Mouse (Mus musculus): ENCODE results near the gene Tomm40. TPM values are rescaled to one million over a fixed set of nuclear protein-coding genes. Genes with fewer than 3 reads are reported as not detected.

The Tomm40 gene
- polyA plus RNA-seq, 1 experiment: 112 TPM

- Histone ChIP-seq H3K4me2 (ENCODE audit: low read depth) (no peak overlapping the region), H3K36me3 (ENCODE audit: control insufficient read depth, insufficient read depth) (no peaks in the 10 kb centered on the region), H3ac (ENCODE audit: control insufficient read depth, insufficient read length) (no peak overlapping the region), H3K27me3 (ENCODE audit: control insufficient read depth, insufficient read depth, insufficient read length) (no peaks in the 10 kb centered on the region), H3K79me2 (ENCODE audit: control insufficient read depth, insufficient read depth) (no peaks in the 10 kb centered on the region), H3K4me3 (no peak overlapping the region)
- TF ChIP-seq E2F4 (IDR thresholded peaks at IDR 0.05; ENCODE audit: insufficient read depth): no peak
These were observed 44.8 kb upstream of the Tomm40 start for GRCm38 (mm10) chr7:19760021-19760420.

GRCm38 (mm10) chr7:19758623-19759022 lies 43.4 kb upstream of the Tomm40 start:
- Histone ChIP-seq H3K36me3 (ENCODE audit: control insufficient read depth, insufficient read depth) (no peaks in the 10 kb centered on the region), H3ac (ENCODE audit: control insufficient read depth, insufficient read length) (no peak overlapping the region), H3K4me3 (no peak overlapping the region), H3K27me3 (ENCODE audit: control insufficient read depth, insufficient read depth, insufficient read length) (no peaks in the 10 kb centered on the region), H3K4me2 (ENCODE audit: low read depth) (no peak overlapping the region), H3K79me2 (ENCODE audit: control insufficient read depth, insufficient read depth) (no peaks in the 10 kb centered on the region)
- TF ChIP-seq POLR2AphosphoS2 (IDR thresholded peaks at IDR 0.05; ENCODE audit: insufficient read length, low read depth) (no peak), MAX (IDR thresholded peaks at IDR 0.05; ENCODE audit: low read depth) (no peak), TCF12 (IDR thresholded peaks at IDR 0.05; ENCODE audit: insufficient read depth, poor library complexity, severe bottlenecking) (no peak), TCF3 (IDR thresholded peaks at IDR 0.05; ENCODE audit: insufficient read length, low read depth) (no peak), POLR2A (IDR thresholded peaks at IDR 0.05; ENCODE audit: insufficient read length, low read depth) (no peak), REST (IDR thresholded peaks at IDR 0.05; ENCODE audit: insufficient read depth, insufficient read length) (no peak), MYOD1 (IDR thresholded peaks at IDR 0.05; ENCODE audit: control insufficient read depth in 1 of 3, insufficient read length in 2 of 3, low read depth in 2 of 3) (no peak), USF1 (IDR thresholded peaks at IDR 0.05; ENCODE audit: low read depth) (no peak), E2F4 (IDR thresholded peaks at IDR 0.05; ENCODE audit: insufficient read depth) (no peak), CEBPB (IDR thresholded peaks at IDR 0.05; ENCODE audit: insufficient read depth, poor library complexity, severe bottlenecking) (no peak), SRF (IDR thresholded peaks at IDR 0.05; ENCODE audit: control insufficient read depth, insufficient read length, low read depth) (no peak), MYOG (IDR thresholded peaks at IDR 0.05; ENCODE audit: control insufficient read depth in 1 of 3, insufficient read depth in 1 of 3, insufficient read length in 2 of 3, low read depth in 2 of 3) (no peak)

- Histone ChIP-seq H3K36me3 (ENCODE audit: control insufficient read depth, insufficient read depth) (no peaks in the 10 kb centered on the region), H3K4me3 (no peak overlapping the region), H3K27me3 (ENCODE audit: control insufficient read depth, insufficient read depth, insufficient read length) (no peaks in the 10 kb centered on the region), H3K79me2 (ENCODE audit: control insufficient read depth, insufficient read depth) (no peaks in the 10 kb centered on the region), H3ac (ENCODE audit: control insufficient read depth, insufficient read length) (no peak overlapping the region), H3K4me2 (ENCODE audit: low read depth) (no peak overlapping the region)
- TF ChIP-seq POLR2A (IDR thresholded peaks at IDR 0.05; ENCODE audit: insufficient read length, low read depth) (no peak), E2F4 (IDR thresholded peaks at IDR 0.05; ENCODE audit: insufficient read depth) (no peak), MAX (IDR thresholded peaks at IDR 0.05; ENCODE audit: low read depth) (no peak), POLR2AphosphoS2 (IDR thresholded peaks at IDR 0.05; ENCODE audit: insufficient read length, low read depth) (no peak), MYOD1 (IDR thresholded peaks at IDR 0.05; ENCODE audit: control insufficient read depth in 1 of 3, insufficient read length in 2 of 3, low read depth in 2 of 3) (no peak), MYOG (IDR thresholded peaks at IDR 0.05; ENCODE audit: control insufficient read depth in 1 of 3, insufficient read depth in 1 of 3, insufficient read length in 2 of 3, low read depth in 2 of 3) (no peak), CEBPB (IDR thresholded peaks at IDR 0.05; ENCODE audit: insufficient read depth, poor library complexity, severe bottlenecking) (no peak), REST (IDR thresholded peaks at IDR 0.05; ENCODE audit: insufficient read depth, insufficient read length) (no peak), SRF (IDR thresholded peaks at IDR 0.05; ENCODE audit: control insufficient read depth, insufficient read length, low read depth) (no peak), TCF12 (IDR thresholded peaks at IDR 0.05; ENCODE audit: insufficient read depth, poor library complexity, severe bottlenecking) (no peak), TCF3 (IDR thresholded peaks at IDR 0.05; ENCODE audit: insufficient read length, low read depth) (no peak), USF1 (IDR thresholded peaks at IDR 0.05; ENCODE audit: low read depth) (no peak)
These were observed 40.9 kb upstream of the Tomm40 start for GRCm38 (mm10) chr7:19755851-19756786.

GRCm38 (mm10) chr7:19755008-19755407 lies 39.8 kb upstream of the Tomm40 start:
- no peak overlapping the region for H3ac ChIP-seq (ENCODE audit: control insufficient read depth, insufficient read length)
- no peaks in the 10 kb centered on the region for H3K27me3 ChIP-seq (ENCODE audit: control insufficient read depth, insufficient read depth, insufficient read length)
- H3K79me2 ChIP-seq (ENCODE audit: control insufficient read depth, insufficient read depth): no peaks in the 10 kb centered on the region
- TF ChIP-seq MYOD1 (IDR thresholded peaks at IDR 0.05; ENCODE audit: control insufficient read depth in 1 of 3, insufficient read length in 2 of 3, low read depth in 2 of 3) (no peak), POLR2A (IDR thresholded peaks at IDR 0.05; ENCODE audit: insufficient read length, low read depth) (no peak), SRF (IDR thresholded peaks at IDR 0.05; ENCODE audit: control insufficient read depth, insufficient read length, low read depth) (no peak), E2F4 (IDR thresholded peaks at IDR 0.05; ENCODE audit: insufficient read depth) (no peak), REST (IDR thresholded peaks at IDR 0.05; ENCODE audit: insufficient read depth, insufficient read length) (no peak), POLR2AphosphoS2 (IDR thresholded peaks at IDR 0.05; ENCODE audit: insufficient read length, low read depth) (no peak), TCF12 (IDR thresholded peaks at IDR 0.05; ENCODE audit: insufficient read depth, poor library complexity, severe bottlenecking) (no peak), MAX (IDR thresholded peaks at IDR 0.05; ENCODE audit: low read depth) (no peak), TCF3 (IDR thresholded peaks at IDR 0.05; ENCODE audit: insufficient read length, low read depth) (no peak), USF1 (IDR thresholded peaks at IDR 0.05; ENCODE audit: low read depth) (no peak), MYOG (IDR thresholded peaks at IDR 0.05; ENCODE audit: control insufficient read depth in 1 of 3, insufficient read depth in 1 of 3, insufficient read length in 2 of 3, low read depth in 2 of 3) (no peak), CEBPB (IDR thresholded peaks at IDR 0.05; ENCODE audit: insufficient read depth, poor library complexity, severe bottlenecking) (no peak)
- H3K36me3 ChIP-seq (ENCODE audit: control insufficient read depth, insufficient read depth): no peaks in the 10 kb centered on the region
- no peak overlapping the region for H3K4me3 ChIP-seq
- H3K4me2 ChIP-seq (ENCODE audit: low read depth): no peak overlapping the region

All from myocyte (in vitro differentiated cells).